Mouse (Mus musculus): Measurements from ENCODE around the gene Inhbe.

- TF ChIP-seq GATA1 (IDR thresholded peaks at IDR 0.05; ENCODE audit: borderline replicate concordance, low read length), result no peak
- no peak for TF ChIP-seq TAL1 (conservative IDR thresholded peaks at IDR 0.05; ENCODE audit: low read depth, low read length)
- no peak for TF ChIP-seq CTCF (IDR thresholded peaks at IDR 0.05; ENCODE audit: low read depth, low read length)
- no peak for TF ChIP-seq GATA2 (IDR thresholded peaks at IDR 0.05; ENCODE audit: borderline replicate concordance, low read depth, low read length)
- TF ChIP-seq POLR2AphosphoS5 (IDR thresholded peaks at IDR 0.05; ENCODE audit: insufficient replicate concordance, low read depth, low read length), result no peak
Observed at GRCm38 (mm10) chr10:127352187-127352586, 2.0 kb downstream of the Inhbe start.
